Mouse (Mus musculus): ENCODE measurements at regions not wholly inside any gene's neighbourhood (a gene's known extent, or its start where the extent isn't known, plus 50 kb on each side); places are given as distances from the start of the nearest gene placed in this dataset.
A peak's percentile ranks its signal among the peaks of the same experiment; 100 is the strongest.

GRCm38 (mm10) chr12:52368034-52368433 is 135.7 kb upstream of the Arhgap5 start:
- no peaks in the 10 kb centered on the region for H3K27me3 ChIP-seq (ENCODE audit: insufficient read depth, low read length)
- H3K36me3 ChIP-seq (ENCODE audit: insufficient read depth, low read length) = no peaks in the 10 kb centered on the region
- H3K4me3 ChIP-seq (replicated peaks; ENCODE audit: low read length) = no peak overlapping the region
- H3K4me1 ChIP-seq (replicated peaks; ENCODE audit: low read depth, low read length) = peaks cover 8% of the 10 kb centered on the region
- peaks cover 6% of the 10 kb centered on the region; the same call in 1 of the 2 replicates for H3K9me3 ChIP-seq (ENCODE audit: low read length)
- TF ChIP-seq POU5F1 (IDR thresholded peaks at IDR 0.05; ENCODE audit: borderline replicate concordance, low read length) (no peak), NANOG (IDR thresholded peaks at IDR 0.05; ENCODE audit: borderline replicate concordance, low read length) (no peak), CTCF (conservative IDR thresholded peaks at IDR 0.05; ENCODE audit: low read length) (no peak)

GRCm38 (mm10) chr12:52368466-52368865 is 135.3 kb upstream of the Arhgap5 start:
- TF ChIP-seq POU5F1 (IDR thresholded peaks at IDR 0.05; ENCODE audit: borderline replicate concordance, low read length) (no peak), NANOG (IDR thresholded peaks at IDR 0.05; ENCODE audit: borderline replicate concordance, low read length) (no peak), CTCF (conservative IDR thresholded peaks at IDR 0.05; ENCODE audit: low read length) (no peak)
- H3K4me3 ChIP-seq (replicated peaks; ENCODE audit: low read length) = no peak overlapping the region
- H3K9me3 ChIP-seq (ENCODE audit: low read length) = peaks cover 6% of the 10 kb centered on the region; the same call in 1 of the 2 replicates
- no peaks in the 10 kb centered on the region for H3K36me3 ChIP-seq (ENCODE audit: insufficient read depth, low read length)
- H3K4me1 ChIP-seq (replicated peaks; ENCODE audit: low read depth, low read length) = peaks cover 8% of the 10 kb centered on the region
- H3K27me3 ChIP-seq (ENCODE audit: insufficient read depth, low read length) = no peaks in the 10 kb centered on the region

GRCm38 (mm10) chr12:52370153-52370710 is 133.5 kb upstream of the Arhgap5 start:
- Histone ChIP-seq H3K27me3 (ENCODE audit: insufficient read depth, low read length) (no peaks in the 10 kb centered on the region), H3K9me3 (ENCODE audit: low read length) (peaks cover 6% of the 10 kb centered on the region; the same call in 1 of the 2 replicates), H3K4me3 (replicated peaks; ENCODE audit: low read length) (no peak overlapping the region), H3K4me1 (replicated peaks; ENCODE audit: low read depth, low read length) (peaks cover 8% of the 10 kb centered on the region), H3K36me3 (ENCODE audit: insufficient read depth, low read length) (no peaks in the 10 kb centered on the region)
- TF ChIP-seq NANOG (IDR thresholded peaks at IDR 0.05; ENCODE audit: borderline replicate concordance, low read length) (no peak), POU5F1 (IDR thresholded peaks at IDR 0.05; ENCODE audit: borderline replicate concordance, low read length) (no peak), CTCF (conservative IDR thresholded peaks at IDR 0.05; ENCODE audit: low read length) (no peak)

GRCm38 (mm10) chr12:52375116-52375515 is 128.7 kb upstream of the Arhgap5 start:
- Histone ChIP-seq H3K4me3 (replicated peaks; ENCODE audit: low read length) (no peak overlapping the region), H3K4me1 (replicated peaks; ENCODE audit: low read depth, low read length) (peaks cover 13% of the 10 kb centered on the region), H3K36me3 (ENCODE audit: insufficient read depth, low read length) (no peaks in the 10 kb centered on the region), H3K9me3 (ENCODE audit: low read length) (peaks cover 6% of the 10 kb centered on the region; the same call in 1 of the 2 replicates), H3K27me3 (ENCODE audit: insufficient read depth, low read length) (no peaks in the 10 kb centered on the region)
- TF ChIP-seq NANOG (IDR thresholded peaks at IDR 0.05; ENCODE audit: borderline replicate concordance, low read length) (no peak), POU5F1 (IDR thresholded peaks at IDR 0.05; ENCODE audit: borderline replicate concordance, low read length) (no peak), CTCF (conservative IDR thresholded peaks at IDR 0.05; ENCODE audit: low read length) (no peak)

GRCm38 (mm10) chr12:52376692-52377462 is 126.9 kb upstream of the Arhgap5 start:
- Histone ChIP-seq H3K4me1 (replicated peaks; ENCODE audit: low read depth, low read length) (peaks cover 29% of the 10 kb centered on the region), H3K4me3 (replicated peaks; ENCODE audit: low read length) (no peak overlapping the region), H3K9me3 (ENCODE audit: low read length) (peaks cover 2% of the 10 kb centered on the region; the same call in 1 of the 2 replicates), H3K36me3 (ENCODE audit: insufficient read depth, low read length) (no peaks in the 10 kb centered on the region), H3K27me3 (ENCODE audit: insufficient read depth, low read length) (no peaks in the 10 kb centered on the region)
- no peak for TF ChIP-seq NANOG (IDR thresholded peaks at IDR 0.05; ENCODE audit: borderline replicate concordance, low read length)
- no peak for TF ChIP-seq POU5F1 (IDR thresholded peaks at IDR 0.05; ENCODE audit: borderline replicate concordance, low read length)
- TF ChIP-seq CTCF (conservative IDR thresholded peaks at IDR 0.05; ENCODE audit: low read length) = no peak

- Histone ChIP-seq H3K9me3 (ENCODE audit: low read length) (no peaks in the 10 kb centered on the region), H3K4me3 (replicated peaks; ENCODE audit: low read length) (no peak overlapping the region), H3K4me1 (replicated peaks; ENCODE audit: low read depth, low read length) (peaks cover 35% of the 10 kb centered on the region), H3K36me3 (ENCODE audit: insufficient read depth, low read length) (no peaks in the 10 kb centered on the region), H3K27me3 (ENCODE audit: insufficient read depth, low read length) (no peaks in the 10 kb centered on the region)
- no peak for TF ChIP-seq NANOG (IDR thresholded peaks at IDR 0.05; ENCODE audit: borderline replicate concordance, low read length)
- TF ChIP-seq POU5F1 (IDR thresholded peaks at IDR 0.05; ENCODE audit: borderline replicate concordance, low read length) = no peak
- TF ChIP-seq CTCF (conservative IDR thresholded peaks at IDR 0.05; ENCODE audit: low read length) = no peak
These were observed 126.3 kb upstream of the Arhgap5 start for GRCm38 (mm10) chr12:52377463-52377848.

- Histone ChIP-seq H3K27me3 (ENCODE audit: insufficient read depth, low read length) (no peaks in the 10 kb centered on the region), H3K4me3 (replicated peaks; ENCODE audit: low read length) (no peak overlapping the region), H3K9me3 (ENCODE audit: low read length) (no peaks in the 10 kb centered on the region), H3K36me3 (ENCODE audit: insufficient read depth, low read length) (no peaks in the 10 kb centered on the region), H3K4me1 (replicated peaks; ENCODE audit: low read depth, low read length) (peaks cover 49% of the 10 kb centered on the region)
- TF ChIP-seq NANOG (IDR thresholded peaks at IDR 0.05; ENCODE audit: borderline replicate concordance, low read length) (no peak), CTCF (conservative IDR thresholded peaks at IDR 0.05; ENCODE audit: low read length) (no peak), POU5F1 (IDR thresholded peaks at IDR 0.05; ENCODE audit: borderline replicate concordance, low read length) (no peak)
These were observed 124.5 kb upstream of the Arhgap5 start for GRCm38 (mm10) chr12:52379245-52379644.

GRCm38 (mm10) chr12:52379960-52380359 is 123.8 kb upstream of the Arhgap5 start:
- no peaks in the 10 kb centered on the region for H3K9me3 ChIP-seq (ENCODE audit: low read length)
- TF ChIP-seq POU5F1 (IDR thresholded peaks at IDR 0.05; ENCODE audit: borderline replicate concordance, low read length) (no peak), NANOG (IDR thresholded peaks at IDR 0.05; ENCODE audit: borderline replicate concordance, low read length) (no peak), CTCF (conservative IDR thresholded peaks at IDR 0.05; ENCODE audit: low read length) (no peak)
- peaks cover 55% of the 10 kb centered on the region for H3K4me1 ChIP-seq (replicated peaks; ENCODE audit: low read depth, low read length)
- H3K36me3 ChIP-seq (ENCODE audit: insufficient read depth, low read length) = no peaks in the 10 kb centered on the region
- no peaks in the 10 kb centered on the region for H3K27me3 ChIP-seq (ENCODE audit: insufficient read depth, low read length)
- peak overlapping the region; percentile 4; the same call in 1 of the 2 replicates for H3K4me3 ChIP-seq (replicated peaks; ENCODE audit: low read length)

All from E14TG2a.4 (cell line).